Mouse (Mus musculus): ENCODE measurements at regions not wholly inside any gene's neighbourhood (a gene's known extent, or its start where the extent isn't known, plus 50 kb on each side); places are given as distances from the start of the nearest gene placed in this dataset.

- no peak for TF ChIP-seq CHD2 (IDR thresholded peaks at IDR 0.05; ENCODE audit: low read depth, low read length)
- TF ChIP-seq ZNF384 (IDR thresholded peaks at IDR 0.05; ENCODE audit: low read depth, low read length), result no peak
- no peak for TF ChIP-seq ZC3H11A (IDR thresholded peaks at IDR 0.05; ENCODE audit: borderline replicate concordance, low read depth, low read length)
Observed at GRCm38 (mm10) chr1:64192736-64193135, 70.7 kb upstream of the Klf7 start.
